ENCODE assay signal across 8 mouse cellular contexts in genomic region chr13:23453926-23454325, GRCm38 (mm10). TPM values are rescaled to one million over a fixed set of nuclear protein-coding genes. Genes with fewer than 3 reads are reported as not detected.
A peak's percentile ranks its signal among the peaks of the same experiment; 100 is the strongest.
DNase-seq lines count a peak whose midpoint lies in the region; ATAC-seq and TF ChIP-seq lines count a peak whose summit lies in the region.

No protein-coding gene starts in this region.

- 2% methylated on average over 9 of the region's 9 CpGs for WGBS in heart, embryonic 15.5 days
- 1% methylated on average over 9 of the region's 9 CpGs for WGBS in liver, embryonic 15.5 days (ENCODE audit: insufficient replicate concordance)

- no peak overlapping the region for H3K27ac ChIP-seq in ES-Bruce4 (ENCODE audit: insufficient read depth, low read length)
- H3K27ac ChIP-seq in heart, embryonic 15.5 days: peak overlapping the region; percentile 91
- peak overlapping the region; percentile 89 for H3K27ac ChIP-seq in liver, embryonic 15.5 days (replicated peaks)

- no peaks in the 10 kb centered on the region for H3K9me3 ChIP-seq in ES-Bruce4 (replicated peaks; ENCODE audit: control insufficient read depth, insufficient read depth, low read length, poor library complexity, severe bottlenecking)
- H3K9me3 ChIP-seq in heart, embryonic 15.5 days (replicated peaks): no peaks in the 10 kb centered on the region
- no peaks in the 10 kb centered on the region for H3K9me3 ChIP-seq in liver, embryonic 15.5 days (replicated peaks)

- H3K4me3 ChIP-seq in ES-Bruce4 (ENCODE audit: low read depth, low read length): peak overlapping the region; percentile 88
- H3K4me3 ChIP-seq in heart, embryonic 15.5 days: peak overlapping the region; percentile 75
- peak overlapping the region; percentile 76 for H3K4me3 ChIP-seq in liver, embryonic 15.5 days (replicated peaks)

- H3K9ac ChIP-seq in ES-Bruce4 (ENCODE audit: low read depth, poor library complexity, severe bottlenecking): peak overlapping the region; percentile 56; the same call in 1 of the 2 replicates
- peak overlapping the region; percentile 73 for H3K9ac ChIP-seq in heart, embryonic 15.5 days
- peak overlapping the region; percentile 82 for H3K9ac ChIP-seq in liver, embryonic 15.5 days

- peak overlapping the region; percentile 58 for H3K4me2 ChIP-seq in heart, embryonic 15.5 days
- H3K4me2 ChIP-seq in liver, embryonic 15.5 days: peak overlapping the region; percentile 67

- no peak for ATAC-seq in heart, embryonic 15.5 days (replicated peaks; ENCODE audit: insufficient number of reproducible peaks, insufficient read depth, low FRiP score, low read depth)
- no peak for ATAC-seq in liver, embryonic 15.5 days (ENCODE audit: insufficient read depth)

- no peaks in the 10 kb centered on the region for H3K36me3 ChIP-seq in ES-Bruce4 (ENCODE audit: control insufficient read depth, insufficient read depth, low read length, poor library complexity, severe bottlenecking)
- no peaks in the 10 kb centered on the region for H3K36me3 ChIP-seq in heart, embryonic 15.5 days
- H3K36me3 ChIP-seq in liver, embryonic 15.5 days (replicated peaks): no peaks in the 10 kb centered on the region

- peak; percentile 89 for DNase-seq in heart, adult 11 months
- DNase-seq in heart, adult 8-10 months (ENCODE audit: low spot score): no peak
- DNase-seq in ovary, postnatal 10 days (ENCODE audit: low spot score): no peak
- DNase-seq in Muller cell, postnatal 12 days (ENCODE audit: inconsistent ontology term): no peak
- DNase-seq in right cerebral cortex, postnatal 4 days: no peak

- TF ChIP-seq EP300 in ES-Bruce4 (IDR thresholded peaks at IDR 0.05; ENCODE audit: insufficient read depth, low read depth, low read length): no peak

- no peaks in the 10 kb centered on the region for H3K4me1 ChIP-seq in ES-Bruce4 (ENCODE audit: control insufficient read depth, insufficient read depth, low read length)
- H3K4me1 ChIP-seq in heart, embryonic 15.5 days (replicated peaks): no peaks in the 10 kb centered on the region
- H3K4me1 ChIP-seq in liver, embryonic 15.5 days (replicated peaks): peaks cover 39% of the 10 kb centered on the region

- TF ChIP-seq POLR2A in ES-Bruce4 (IDR thresholded peaks at IDR 0.05; ENCODE audit: insufficient read depth, low read length): no peak

- TF ChIP-seq CTCF in ES-Bruce4 (IDR thresholded peaks at IDR 0.05; ENCODE audit: low read depth, low read length): no peak

- H3K27me3 ChIP-seq in ES-Bruce4 (ENCODE audit: control insufficient read depth, insufficient read depth, low read length, poor library complexity, severe bottlenecking): no peaks in the 10 kb centered on the region
- no peaks in the 10 kb centered on the region for H3K27me3 ChIP-seq in heart, embryonic 15.5 days
- no peaks in the 10 kb centered on the region for H3K27me3 ChIP-seq in liver, embryonic 15.5 days

RNA-seq across cellular contexts. Expression of gene Btn1a1, which starts 11.8 kb away (rescaled TPM):
- not detected for total RNA-seq in heart, adult 8-10 months (2022)
- polyA plus RNA-seq in ES-Bruce4 (2011; ENCODE audit: insufficient read depth, insufficient read length, low read depth, missing spikeins): 0.40 and 0.46 TPM in 2 replicates
- polyA plus RNA-seq in heart, embryonic 15.5 days (2015; fragmentation: Nextera tagmentation; extraction: Ambion mirVana): 0.85 and 1.4 TPM in 2 replicates
- 1.6 and 2.1 TPM in 2 replicates for polyA plus RNA-seq in liver, embryonic 15.5 days (2015; fragmentation: Nextera tagmentation; extraction: Ambion mirVana)

RNA-seq across cellular contexts. Expression of gene Abt1, which starts 30.3 kb away (rescaled TPM):
- total RNA-seq in heart, adult 8-10 months (2022): 1 to 10 TPM; 4.1 to 4.8 (median 4.7) TPM
- 10.0 and 10.3 TPM in 2 replicates for polyA plus RNA-seq in ES-Bruce4 (2011; ENCODE audit: insufficient read depth, insufficient read length, low read depth, missing spikeins)
- polyA plus RNA-seq in heart, embryonic 15.5 days (2015; fragmentation: Nextera tagmentation; extraction: Ambion mirVana): 8.1 and 8.2 TPM in 2 replicates
- polyA plus RNA-seq in liver, embryonic 15.5 days (2015; fragmentation: Nextera tagmentation; extraction: Ambion mirVana): 5.1 and 5.2 TPM in 2 replicates

RNA-seq across cellular contexts. Expression of gene Btn2a2, which starts 34.7 kb away (rescaled TPM):
- total RNA-seq in heart, adult 8-10 months (2022): not detected
- 0.91 and 1.9 TPM in 2 replicates for polyA plus RNA-seq in ES-Bruce4 (2011; ENCODE audit: insufficient read depth, insufficient read length, low read depth, missing spikeins)
- 0.31 and 0.41 TPM in 2 replicates for polyA plus RNA-seq in heart, embryonic 15.5 days (2015; fragmentation: Nextera tagmentation; extraction: Ambion mirVana)
- polyA plus RNA-seq in liver, embryonic 15.5 days (2015; fragmentation: Nextera tagmentation; extraction: Ambion mirVana): not detected in 2 replicates
